Mouse (Mus musculus): ENCODE data around the gene Lmntd1.

DNA sequence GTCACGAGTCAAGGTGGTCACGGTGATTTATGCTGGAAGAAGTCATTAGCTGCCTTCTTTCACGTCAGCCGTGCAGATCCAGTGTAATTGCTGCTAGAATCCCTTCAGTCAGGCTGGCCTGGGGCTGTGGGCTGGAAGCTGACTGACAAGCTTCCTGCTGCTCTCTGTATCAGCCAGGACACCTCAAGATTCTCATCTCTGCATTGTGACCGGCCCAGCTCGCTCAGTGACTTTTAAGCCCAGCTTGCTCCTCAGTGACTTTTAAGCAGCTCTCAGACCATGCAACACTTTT, 74.6 kb downstream of the Lmntd1 start:
- TF ChIP-seq CTCF (IDR thresholded peaks at IDR 0.05; ENCODE audit: low read depth, low read length): no peak
- no peak for TF ChIP-seq POLR2A (IDR thresholded peaks at IDR 0.05; ENCODE audit: insufficient read depth, low read length)
- no peak for TF ChIP-seq EP300 (IDR thresholded peaks at IDR 0.05; ENCODE audit: insufficient read depth, low read depth, low read length)

Measured in ES-Bruce4 (cell line).